Mouse (Mus musculus) thymus, postnatal 25 days (tissue): Measurements from ENCODE around the gene Prpf6.

Source experiments
- DNase-seq: peaks from one replicate; pipeline ENCODE4 v3.0.0; 2022

The Prpf6 gene

DNA sequence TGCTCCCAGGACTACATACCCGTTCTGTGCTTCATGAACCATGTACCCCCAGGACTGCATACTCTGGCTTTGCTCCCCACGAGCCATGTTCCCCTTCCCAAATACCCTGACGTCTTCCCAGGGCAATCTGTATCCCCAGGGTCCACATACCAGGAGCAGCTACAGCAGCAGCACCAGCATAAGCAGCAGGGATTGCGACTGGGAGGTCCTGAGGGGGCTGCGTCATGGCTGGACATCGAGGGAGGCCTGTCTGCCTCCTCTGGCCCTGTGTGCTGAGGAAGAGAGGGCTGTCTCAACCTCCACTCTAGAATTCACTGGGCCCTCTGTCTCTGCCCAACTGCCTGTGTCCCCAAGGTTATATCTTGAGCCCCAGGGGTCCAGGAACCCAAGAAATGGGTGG lies 99.4 kb downstream of the Prpf6 start:
- DNase-seq = no peak

GRCm38 (mm10) chr2:181691571-181691970 lies 99.9 kb downstream of the Prpf6 start:
- peak; percentile 42 for DNase-seq

GRCm38 (mm10) chr2:181692304-181692703 lies 100.6 kb downstream of the Prpf6 start:
- DNase-seq = no peak

DNA sequence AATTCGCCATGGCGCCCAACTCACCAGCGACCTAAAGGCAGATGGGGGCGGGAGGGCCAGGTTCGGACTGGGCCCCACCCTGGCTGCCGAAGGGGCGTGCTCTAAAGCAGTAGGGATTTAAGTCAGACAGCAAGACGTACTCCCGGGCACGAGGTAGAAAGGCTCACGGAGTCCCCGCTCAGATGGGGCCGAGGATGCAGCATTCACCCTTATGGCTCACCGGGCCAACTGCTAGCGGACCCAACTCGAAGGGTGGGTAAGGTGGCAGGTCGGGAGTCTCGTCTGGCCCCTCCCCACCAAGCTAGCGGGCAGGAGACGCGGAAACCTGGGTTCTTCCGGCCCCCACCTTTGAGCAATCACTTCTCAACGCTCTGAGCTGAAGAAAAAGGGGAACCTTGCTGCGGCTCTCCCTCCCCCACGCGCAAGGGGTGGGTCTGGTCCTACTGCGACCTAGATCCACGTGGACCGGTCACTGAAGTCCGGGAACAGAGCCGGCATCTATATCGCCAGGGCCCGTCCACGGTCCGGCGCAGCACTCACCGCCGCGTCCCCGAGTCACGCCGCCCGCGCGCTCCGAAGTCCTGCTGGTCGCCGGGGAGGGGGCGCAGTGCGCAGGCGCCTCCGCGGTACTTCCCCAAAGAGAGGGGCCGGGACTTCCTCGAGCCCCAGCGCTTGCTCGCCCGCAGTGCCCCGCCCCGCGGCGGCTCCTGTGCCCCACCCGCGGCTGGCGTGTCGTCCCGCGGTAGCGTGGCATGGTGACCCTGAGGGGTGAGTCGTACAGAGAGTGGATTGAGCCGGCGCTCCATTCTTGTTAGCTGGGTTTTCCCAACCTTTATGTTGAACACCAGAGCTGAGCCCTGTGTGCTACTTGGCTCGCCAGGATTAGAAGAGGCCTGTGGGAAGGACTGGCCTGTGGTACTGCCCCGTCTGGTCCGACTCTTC lies 101.9 kb downstream of the Prpf6 start, which contains the start of gene Rgs19:
Gene Rgs19, minus strand, starts transcription at position 639 of the 942 bp plus-strand sequence.
- DNase-seq = peak; percentile 92

DNA sequence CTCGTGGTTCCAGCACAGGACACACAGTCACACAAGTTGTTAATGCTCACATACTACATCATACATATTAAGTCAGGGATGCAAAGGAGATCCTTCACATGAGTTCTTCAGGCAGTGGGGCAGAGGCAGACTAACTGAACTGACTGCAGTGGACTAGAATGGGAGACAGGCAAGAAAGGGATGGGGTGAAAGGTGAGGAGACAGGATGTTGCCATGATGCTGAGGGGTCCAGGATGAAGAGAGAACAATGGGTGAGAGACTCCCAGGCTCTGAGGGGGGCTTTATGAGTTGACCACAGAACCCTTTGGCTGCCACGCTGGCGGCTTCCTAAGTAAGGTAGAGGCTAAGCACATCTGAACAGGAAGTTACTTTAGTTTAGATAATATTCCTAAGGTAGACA lies 102.9 kb downstream of the Prpf6 start:
- no peak for DNase-seq

DNA sequence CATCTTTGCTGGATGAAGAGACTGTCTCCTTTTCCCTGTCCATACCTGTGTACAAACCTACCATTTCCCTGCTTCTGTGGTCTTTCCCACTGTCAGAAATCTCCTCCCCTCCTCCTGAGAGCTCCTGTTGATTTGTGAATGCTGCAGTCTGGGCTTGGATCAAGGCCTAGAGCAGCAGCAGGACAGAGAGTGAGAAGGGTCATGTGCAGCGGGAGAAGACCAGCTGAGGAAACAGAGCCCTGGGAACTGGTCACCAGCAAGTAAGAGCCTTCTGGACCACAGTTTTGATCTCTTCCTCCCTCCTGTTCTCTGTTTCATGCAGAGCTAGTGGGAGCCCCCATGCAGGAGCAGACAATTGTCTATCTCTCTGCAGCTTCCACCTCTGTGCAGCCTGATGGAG lies 104.1 kb downstream of the Prpf6 start:
- DNase-seq = no peak

- no peak for DNase-seq
These were observed 105.2 kb downstream of the Prpf6 start for GRCm38 (mm10) chr2:181696801-181697420.

- no peak for DNase-seq
These were observed 106.6 kb downstream of the Prpf6 start, which contains the start of gene Lkaaear1 for GRCm38 (mm10) chr2:181698241-181698640. Gene Lkaaear1 (minus strand): TSS chr2:181698442.
